Mouse (Mus musculus) adrenal gland, adult (tissue): Measurements from ENCODE around the gene Ly6g5c.

ENCODE experiments used
- DNase-seq, 2 experiments: peaks; one replicate each; pipeline ENCODE4 v3.0.0; 2022 to 2023; ENCODE audit warnings: low spot score in 1 of 2; ENCODE audit not compliant: inconsistent age in 2 of 2

Ly6g5c gene

DNA sequence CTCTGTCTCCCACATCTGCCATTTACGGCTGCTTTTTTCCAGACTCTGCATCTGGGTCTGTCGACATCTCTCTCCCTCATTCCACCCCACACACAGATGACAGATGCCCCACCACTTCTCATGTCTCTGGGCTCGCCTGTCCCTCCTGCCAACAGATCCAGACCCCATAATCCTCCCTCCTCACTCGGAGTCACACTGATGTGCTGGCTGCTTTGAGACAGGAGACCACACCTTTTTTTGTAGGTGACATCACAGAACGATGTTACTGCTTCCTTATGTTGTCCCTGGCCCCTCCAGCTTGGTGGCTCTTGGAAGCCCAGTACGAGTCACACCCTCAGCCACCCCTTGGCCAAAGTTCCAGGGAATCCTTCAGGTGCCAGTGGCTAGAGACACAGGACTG is 27.8 kb upstream of the Ly6g5c start:
- no peak for DNase-seq

DNA sequence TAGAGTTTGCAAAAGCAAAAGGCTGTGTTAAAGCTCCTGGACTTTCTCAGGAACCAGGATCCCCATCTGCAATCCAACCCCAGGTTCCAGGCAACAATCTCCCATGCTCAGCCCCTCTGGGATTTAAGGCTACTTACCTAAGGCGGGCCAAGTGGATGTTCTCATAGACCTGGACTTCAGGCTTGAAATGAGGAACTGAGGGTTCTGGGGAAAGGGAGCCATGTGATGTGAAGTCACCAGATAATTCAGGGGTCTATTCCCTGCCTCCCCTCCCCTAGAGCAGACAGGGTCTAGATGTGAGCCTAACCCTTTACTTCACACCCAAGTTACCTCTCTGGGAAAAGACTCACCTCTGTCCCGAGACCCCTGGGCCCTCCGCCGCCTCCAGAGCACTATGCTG is 27.4 kb upstream of the Ly6g5c start:
- no peak for DNase-seq

DNA sequence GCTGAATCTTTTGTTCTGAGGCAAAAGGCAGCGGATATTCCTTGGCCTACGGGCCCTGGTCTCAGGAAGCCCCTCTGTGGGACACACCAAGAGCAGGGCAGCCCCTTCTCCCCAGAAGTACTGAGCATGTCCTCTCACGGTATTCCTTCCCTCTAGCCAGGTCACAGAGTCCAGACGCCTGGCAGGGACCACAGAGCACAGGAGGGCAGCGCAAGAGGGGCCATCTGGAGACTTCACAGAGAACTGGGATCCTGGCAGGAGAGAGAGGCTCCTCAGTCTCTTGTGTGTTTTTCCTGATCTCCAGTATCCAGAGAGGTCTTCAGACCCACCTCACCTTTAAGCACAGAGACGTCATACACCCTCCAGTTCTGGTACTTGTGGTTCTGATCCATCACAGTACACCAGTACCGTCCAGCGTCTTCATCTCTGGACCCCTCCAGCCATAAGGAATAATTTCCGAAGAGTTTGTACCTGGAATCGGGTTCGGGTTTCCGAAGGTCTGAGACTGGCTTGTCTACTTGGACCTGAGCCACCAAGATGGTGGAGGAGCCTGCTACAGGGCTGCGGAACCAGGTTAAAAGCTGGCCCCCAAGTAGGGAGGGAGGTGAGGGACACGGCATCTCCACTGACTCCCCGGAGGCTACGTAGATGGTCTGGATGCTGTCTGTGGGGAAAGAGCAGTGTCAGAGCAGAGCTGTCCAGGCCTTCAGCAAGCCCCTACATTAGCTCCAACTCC is 25.1 kb upstream of the Ly6g5c start:
- no peak for DNase-seq

DNA sequence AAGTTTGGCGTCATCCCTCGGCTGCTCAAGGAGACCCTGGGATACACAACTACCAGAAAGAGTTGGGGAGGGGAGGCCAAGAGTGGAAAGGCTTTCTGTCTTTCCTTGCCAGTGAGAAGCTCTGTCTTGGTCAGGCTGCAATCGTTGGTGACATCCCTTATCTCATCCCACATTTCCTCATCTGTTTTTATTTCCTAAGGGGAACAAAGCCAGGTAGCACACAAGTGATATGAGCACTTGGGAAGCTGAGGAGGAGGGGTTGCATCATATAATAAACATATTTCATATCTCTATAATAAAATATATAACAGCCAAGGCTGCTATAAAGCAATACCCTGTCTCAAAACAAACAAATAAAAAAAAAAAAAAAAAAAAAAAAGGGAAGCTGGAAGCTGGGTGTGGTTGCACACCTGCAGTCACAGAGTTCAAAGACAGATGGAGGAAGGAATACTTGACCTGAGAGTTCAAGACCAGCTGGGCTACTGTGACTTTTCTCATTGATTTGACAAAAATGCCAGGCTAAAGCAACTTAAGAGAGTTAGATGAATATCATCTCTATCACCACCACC is 24.1 kb upstream of the Ly6g5c start:
- DNase-seq = no peak

DNA sequence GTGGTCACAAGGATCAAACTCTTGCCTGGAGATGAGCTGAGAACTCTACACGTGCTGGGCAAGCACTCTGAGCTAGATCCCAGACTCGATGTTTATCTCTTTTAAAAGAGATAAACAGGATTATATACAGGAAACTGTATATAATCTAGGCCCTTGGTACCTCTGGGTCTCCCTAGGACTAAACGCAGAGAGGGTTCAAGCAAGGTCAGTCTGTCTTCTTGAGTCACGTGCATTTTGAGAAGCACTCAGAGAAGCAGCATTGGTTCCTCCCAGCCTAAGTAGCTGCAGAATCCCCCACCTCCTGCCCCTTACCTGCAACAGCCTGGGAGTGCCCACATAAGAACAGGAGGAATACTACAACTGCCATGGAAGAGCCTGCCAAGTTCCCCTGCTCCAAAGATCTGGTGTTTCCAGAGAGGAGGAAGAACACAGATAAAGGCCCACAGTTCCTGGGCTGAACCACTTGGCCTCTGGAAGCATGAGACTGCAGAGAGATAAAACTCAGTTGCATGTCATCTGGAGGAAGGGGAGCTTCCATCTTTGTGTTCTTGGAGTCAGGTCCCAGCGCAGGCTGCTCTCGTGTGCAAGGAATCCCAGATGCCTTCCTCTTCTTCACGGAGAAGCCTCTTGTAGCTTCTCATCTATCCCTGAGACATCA is 22.7 kb upstream of the Ly6g5c start, which contains the start of gene Ly6g6f:
TSS of gene Ly6g6f (minus strand) at position 403 of the 658 bp plus-strand sequence.
- DNase-seq = no peak

DNA sequence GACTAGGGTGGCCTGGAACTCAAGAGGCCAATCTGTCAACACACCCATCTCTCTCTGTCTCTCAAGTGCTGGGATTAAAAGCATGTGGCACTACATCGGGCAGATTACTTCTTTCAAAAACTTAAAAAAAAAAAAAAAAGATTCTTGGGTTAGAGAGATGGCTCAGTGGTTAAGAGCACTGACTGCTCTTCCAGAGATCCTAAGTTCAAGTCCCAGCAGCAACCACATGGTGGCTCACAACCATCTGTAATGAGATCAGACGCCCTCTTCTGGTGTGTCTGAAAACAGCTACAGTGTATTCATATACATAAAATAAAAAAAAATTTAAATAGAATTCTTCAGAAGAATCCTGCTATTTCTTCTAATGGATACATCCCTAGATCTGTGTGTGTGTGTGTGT is 19.9 kb upstream of the Ly6g5c start:
- DNase-seq = no peak

DNA sequence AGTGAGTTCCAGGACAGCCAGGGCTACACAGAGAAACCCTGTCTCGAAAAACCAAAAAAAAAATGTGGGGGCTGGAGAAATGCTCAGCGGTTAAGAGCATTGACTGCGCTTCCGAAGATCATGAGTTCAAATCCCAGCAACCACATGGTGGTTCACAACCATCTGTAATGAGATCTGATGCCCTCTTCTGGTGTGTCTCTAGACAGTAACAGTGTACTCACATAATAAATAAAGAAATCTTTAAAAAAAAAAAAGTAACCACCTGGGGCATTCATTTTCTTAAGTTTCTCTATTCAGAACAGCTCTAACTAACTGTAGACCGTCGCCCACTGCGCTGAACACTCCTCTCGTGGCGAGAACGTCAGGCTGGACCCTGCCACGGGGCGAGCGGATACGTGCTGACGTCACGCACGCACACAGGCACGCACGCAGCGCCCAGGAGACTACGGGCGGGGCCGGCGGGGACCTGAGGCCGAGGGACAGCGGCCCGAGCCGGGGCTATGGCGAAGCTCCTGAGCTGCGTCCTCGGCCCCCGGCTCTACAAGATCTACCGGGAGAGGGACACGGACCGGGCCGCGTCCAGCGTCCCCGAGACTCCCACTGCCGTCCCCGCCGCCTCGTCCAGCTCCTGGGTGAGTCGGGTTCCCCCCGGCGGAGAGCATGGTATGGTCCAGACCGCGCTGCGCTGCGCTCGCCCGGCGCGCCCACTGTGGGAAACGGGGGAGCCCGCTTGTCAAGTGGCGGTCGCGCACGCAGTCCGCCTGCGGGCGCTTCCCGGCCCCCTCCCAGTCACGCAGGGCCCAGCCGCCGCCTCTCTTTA is 19.0 kb upstream of the Ly6g5c start, which contains the start of gene Abhd16a:
TSS of gene Abhd16a (plus strand) at position 439 of the 820 bp plus-strand sequence.
- peak; percentile 95 to 98 for DNase-seq

DNA sequence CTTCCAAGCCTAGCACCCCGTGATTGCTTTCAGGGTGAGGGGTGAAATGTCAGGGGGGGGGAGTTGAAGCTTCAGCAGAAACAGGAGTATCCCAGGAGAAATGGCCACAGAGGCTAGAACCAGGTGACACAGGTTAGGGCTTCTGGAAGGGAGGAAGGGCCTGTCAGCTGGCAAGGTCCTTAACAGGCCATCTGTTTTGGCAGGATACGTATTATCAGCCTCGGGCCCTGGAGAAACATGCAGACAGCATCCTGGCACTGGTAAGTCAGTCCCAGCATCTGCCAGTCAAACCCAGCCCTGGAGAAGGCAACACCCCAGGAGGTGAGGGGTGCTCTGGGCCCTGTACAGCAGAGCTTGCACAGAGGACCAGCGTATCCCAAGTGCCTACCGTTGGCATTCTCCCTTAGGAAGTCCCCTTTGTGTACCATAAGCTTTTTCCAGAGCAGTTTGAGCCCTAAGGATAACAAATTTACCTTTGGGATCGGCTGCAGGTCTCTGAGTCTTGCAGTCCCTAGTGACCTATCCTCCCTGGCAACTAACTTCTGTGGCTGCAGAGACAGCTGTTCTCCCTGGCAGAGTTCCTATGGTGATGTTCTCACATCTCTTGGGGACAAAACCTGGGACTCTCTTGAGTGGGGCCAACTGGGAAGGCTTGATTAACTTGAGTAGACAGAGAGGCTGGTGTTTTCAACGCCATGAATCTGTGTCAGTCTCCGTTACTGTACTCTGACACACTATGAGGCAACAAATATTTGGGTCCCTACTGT is 17.7 kb upstream of the Ly6g5c start:
- DNase-seq = peak; percentile 45 to 69

DNA sequence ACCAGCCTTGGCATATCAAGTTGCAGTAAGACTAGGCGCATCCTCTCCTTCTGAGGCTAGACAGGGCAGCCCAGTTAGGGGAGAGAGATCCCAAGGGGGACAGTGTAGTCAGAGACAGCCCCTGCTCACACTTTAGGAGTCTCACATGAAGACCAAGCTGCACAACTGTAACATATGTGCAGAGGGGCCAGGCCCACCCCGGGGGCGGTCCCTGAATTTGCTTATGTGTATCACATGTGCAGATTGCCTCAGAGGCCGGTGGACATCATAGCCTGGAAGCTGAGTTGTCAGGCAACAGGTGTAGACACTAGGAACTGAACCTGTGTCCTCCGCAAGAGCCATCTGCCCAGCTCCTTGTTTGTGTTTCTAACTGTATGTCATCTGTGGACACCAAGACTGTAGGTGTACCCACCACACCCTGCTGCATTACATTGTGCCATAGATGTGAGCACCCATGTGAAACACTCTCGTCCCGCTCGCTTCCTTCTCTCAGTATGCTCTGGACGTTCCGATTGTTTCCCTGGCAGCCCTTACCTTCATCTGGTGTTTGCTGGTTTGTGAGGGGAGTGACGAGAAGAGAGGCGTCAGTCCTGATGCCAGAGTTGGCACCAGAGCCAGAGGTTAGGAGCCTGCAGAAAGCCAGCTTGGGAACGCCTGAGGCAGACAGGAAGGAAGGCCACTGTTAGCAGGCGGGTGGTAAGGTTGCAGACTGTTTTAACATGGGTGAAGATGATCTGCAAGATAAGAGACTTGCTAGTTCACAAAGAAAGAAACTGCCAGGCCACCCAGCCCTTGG is 15.5 kb upstream of the Ly6g5c start:
- DNase-seq = no peak

DNA sequence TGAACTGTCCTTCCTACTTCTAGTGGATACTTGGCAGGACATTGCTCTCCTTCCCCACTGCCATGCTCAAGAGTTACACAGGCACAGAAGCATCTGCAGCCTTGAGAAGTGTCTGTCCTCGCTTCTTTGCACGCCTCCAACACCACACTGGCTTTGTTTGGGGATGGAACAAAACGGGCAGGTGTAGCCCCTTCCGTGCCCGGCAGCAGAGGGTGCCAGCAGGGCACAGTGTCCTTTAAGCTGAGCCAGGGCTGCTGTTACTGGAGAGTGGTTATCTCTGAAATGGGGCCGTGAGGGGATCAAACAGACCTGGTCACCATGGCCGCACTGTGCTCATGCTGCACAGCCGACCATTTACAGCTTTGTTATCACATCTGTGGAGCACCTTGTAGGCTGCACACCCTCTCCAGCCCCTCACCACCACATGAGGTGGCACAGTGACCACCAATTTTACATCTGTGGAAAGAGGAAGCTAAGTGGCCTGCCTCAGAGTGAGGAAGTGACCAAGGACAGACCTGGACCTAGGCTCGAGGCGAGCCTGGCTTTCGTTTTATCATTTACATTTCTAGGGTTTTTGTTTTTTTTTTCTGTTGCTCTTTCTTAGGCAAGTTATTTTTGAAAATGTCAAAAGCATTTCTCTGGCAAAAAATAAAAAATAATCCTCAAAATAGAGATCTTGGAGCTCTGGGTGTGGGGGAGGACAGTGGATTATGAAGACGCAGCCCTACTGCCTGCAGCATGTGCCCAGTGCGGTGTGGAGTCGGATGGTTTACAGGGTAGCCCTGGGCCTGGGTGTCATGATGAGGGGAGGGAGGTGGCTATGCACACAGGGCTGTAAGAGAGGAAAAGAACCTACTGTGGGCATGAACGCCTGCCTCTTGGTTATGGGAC is 13.4 kb upstream of the Ly6g5c start:
- no peak for DNase-seq

DNA sequence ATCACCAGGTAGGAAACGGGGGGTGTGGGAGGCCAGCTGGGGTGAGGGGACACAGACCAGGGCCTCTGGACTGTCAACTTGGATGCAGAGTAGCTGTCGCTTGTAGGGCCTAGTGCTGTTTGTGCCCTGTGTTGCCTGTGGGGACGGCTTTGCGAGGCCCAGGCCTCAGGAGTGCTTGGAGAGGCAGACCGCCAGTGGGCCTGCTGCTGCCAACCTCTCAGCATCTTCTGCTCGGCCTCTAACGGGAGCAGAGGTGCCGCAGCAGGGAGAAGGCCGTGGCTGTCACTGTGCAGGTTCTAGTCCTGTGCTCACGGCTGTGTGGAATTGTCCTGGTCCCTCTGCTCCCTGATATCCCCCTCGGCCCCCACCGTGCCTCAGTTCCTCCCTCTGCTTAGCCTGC is 11.5 kb upstream of the Ly6g5c start:
- DNase-seq = no peak

DNA sequence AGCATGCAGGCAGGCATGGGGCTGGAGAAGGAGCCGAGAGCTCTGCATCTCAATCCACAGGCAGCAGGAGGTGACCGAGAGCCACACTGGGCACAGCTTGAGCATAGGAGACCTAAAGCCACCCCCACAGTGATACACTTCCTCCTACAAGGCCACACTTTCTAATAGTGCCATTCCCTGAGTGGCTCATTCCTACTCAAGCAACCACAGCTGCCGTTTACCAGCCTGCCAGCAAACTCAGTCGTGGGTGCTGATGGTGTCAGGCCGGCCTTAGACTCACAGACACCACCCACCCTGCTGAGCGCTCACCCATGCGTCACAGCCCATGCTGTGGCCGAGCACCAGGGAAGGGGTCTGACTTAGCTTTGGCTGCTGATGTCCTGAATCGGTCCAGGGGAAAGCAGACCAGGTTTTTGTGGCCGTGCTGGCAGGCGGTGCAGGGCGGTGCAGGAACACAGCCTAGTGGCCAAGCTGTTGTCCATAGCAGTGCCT is 10.9 kb upstream of the Ly6g5c start:
- no peak for DNase-seq

DNA sequence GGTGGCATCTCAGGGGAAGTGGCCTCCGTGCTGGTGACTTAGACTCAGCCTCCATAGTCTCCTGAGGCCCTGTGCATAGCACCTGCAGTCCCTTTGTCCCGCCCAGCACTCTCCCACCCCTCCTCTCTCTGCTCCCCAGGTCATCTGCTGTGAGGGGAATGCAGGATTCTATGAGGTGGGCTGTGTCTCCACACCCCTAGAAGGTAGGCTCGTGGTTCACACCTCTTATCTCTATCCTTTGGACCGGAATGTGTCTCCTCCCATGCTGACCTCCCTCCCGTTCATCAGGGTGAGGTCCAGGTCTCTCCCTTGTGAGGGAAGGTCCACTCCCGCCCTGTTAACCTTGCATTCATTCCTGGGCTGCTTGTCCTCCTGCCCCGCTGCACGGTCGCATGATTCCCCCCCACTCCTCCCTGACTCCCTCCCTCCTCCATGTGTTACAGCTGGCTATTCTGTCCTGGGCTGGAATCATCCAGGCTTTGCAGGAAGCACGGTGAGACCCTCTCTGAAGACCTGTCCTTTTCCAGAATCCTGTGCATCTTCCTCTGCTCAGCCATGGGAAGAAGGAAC is 7.8 kb upstream of the Ly6g5c start:
- DNase-seq = no peak

DNA sequence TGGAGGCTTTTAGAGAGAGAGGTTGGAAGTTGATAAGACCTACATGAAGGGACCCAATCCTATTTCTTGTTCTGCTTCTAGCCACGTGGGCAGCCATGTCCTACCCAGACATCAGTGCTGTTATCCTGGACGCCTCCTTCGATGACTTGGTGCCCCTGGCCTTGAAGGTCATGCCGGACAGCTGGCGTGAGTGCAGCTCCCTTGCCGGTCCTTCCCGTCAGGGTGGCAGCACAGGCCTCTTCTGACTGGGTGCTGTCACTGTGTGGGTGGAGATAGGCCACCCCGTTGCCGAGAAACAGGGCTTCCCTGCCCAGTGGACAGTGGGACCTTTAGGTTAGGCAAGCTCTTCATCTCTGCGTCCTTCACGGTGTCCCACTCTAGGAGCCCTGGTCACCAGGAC is 6.9 kb upstream of the Ly6g5c start:
- DNase-seq = peak; percentile 45 to 56

DNA sequence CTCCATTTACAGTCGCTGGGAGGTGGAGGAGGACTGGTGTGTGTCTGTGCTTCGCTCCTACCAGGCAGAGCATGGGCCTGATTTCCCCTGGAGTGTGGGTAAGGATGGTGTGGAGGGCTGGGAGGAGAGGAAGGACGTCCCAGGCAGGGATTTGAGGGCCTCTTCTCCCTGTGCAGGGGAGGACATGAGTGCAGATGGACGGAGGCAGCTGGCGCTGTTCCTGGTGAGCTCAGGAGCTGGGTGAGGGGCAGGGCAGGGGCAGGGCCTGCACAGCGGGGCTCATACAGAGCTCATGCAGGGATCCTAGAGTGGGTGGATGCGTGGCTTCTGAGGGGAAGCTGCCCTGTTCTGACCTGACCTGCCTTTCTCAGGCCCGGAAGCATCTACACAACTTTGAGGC is 5.8 kb upstream of the Ly6g5c start:
- peak in 1 of 2 experiments; percentile 16 for DNase-seq

DNA sequence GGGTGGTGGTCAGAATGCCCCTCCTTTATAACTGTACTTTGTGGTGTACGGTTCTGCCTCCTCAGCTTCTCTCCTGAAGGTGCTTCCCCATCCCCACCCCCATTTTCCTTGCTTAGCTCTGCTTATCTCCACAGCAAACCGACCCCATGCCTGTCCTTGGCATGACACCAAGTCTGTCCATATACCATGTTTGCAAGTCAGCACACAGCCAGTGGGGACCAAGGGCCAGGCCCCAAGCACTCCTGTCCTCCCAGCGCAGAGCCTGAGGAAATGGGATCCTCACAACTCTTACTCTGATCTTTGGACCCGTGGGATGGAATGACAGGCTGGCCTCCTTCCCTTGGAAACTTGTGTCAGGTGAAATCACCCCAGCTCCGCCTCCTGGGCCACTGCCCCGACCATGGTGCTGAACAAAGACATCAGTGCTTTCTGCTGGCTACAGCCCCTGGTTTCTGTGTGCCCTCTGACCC is 4.8 kb upstream of the Ly6g5c start:
- peak in 1 of 2 experiments; percentile 40 for DNase-seq

DNA sequence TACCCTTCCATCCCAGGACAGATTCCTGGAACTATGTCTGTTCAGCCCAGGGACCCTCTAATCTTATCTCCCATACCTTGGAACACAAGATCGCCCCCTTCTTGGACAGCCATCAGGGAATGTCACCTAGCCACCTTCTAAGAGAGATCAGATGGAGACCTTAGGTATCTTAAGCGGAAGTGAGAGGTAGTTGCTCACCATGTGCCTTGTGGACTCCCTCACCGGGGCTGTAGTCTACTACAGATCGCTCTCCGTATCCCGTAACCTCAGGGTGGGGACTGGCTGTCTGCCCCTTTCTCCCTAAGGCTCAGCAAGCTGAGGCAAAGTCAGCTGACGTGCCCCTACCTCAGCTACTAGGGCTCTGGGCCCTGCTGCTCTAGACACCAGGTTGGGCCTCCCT is 4.0 kb upstream of the Ly6g5c start:
- no peak for DNase-seq

DNA sequence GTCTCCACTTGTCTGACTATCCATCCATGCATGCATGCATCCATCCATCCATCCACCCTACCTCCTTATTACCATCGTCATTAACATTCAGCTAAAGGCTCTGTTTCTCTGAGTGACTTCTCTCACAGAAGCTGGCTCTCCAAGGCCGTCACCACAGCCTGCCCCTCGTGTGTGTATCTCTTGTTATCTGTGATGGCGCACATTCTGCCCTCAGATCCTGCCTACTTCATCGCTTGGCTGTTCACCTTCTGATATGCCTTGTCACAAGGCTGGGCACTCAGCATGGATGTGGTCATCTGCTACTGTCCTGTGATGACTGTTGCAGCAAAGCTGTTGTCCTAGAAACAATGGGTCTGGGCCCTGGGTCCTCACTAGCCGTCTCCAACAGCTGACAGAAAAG is 3.3 kb upstream of the Ly6g5c start:
- DNase-seq = no peak
